8 mouse cellular contexts compared by ENCODE assay signal in genomic region chr6:88639921-88640320, GRCm38 (mm10). TPM values are rescaled to one million over a fixed set of nuclear protein-coding genes. Genes with fewer than 3 reads are reported as not detected.
A peak's percentile ranks its signal among the peaks of the same experiment; 100 is the strongest.
DNase-seq lines count a peak whose midpoint lies in the region; ATAC-seq and TF ChIP-seq lines count a peak whose summit lies in the region.

No protein-coding gene starts in this region.

- no peak for ATAC-seq in limb, embryonic 11.5 days (ENCODE audit: insufficient number of reproducible peaks, low FRiP score, low TSS enrichment, low read depth)
- peak; percentile 91 for ATAC-seq in forebrain, postnatal 0 days
- ATAC-seq in kidney, embryonic 16.5 days (ENCODE audit: low FRiP score, low TSS enrichment), result no peak
- no peak for ATAC-seq in liver, embryonic 15.5 days (ENCODE audit: insufficient read depth)
- ATAC-seq in monocyte, adult 5-6 weeks (replicated peaks; ENCODE audit: insufficient number of reproducible peaks, low FRiP score, low TSS enrichment, poor library complexity, severe bottlenecking), result no peak

- H3K36me3 ChIP-seq in limb, embryonic 11.5 days (ENCODE audit: control insufficient read depth, insufficient read depth, low read length), result no peaks in the 10 kb centered on the region
- H3K36me3 ChIP-seq in limb, embryonic 10.5 days, result no peaks in the 10 kb centered on the region
- H3K36me3 ChIP-seq in forebrain, postnatal 0 days (ENCODE audit: insufficient read depth), result no peaks in the 10 kb centered on the region
- H3K36me3 ChIP-seq in kidney, embryonic 16.5 days (ENCODE audit: insufficient read depth, low read length), result no peaks in the 10 kb centered on the region
- H3K36me3 ChIP-seq in liver, embryonic 15.5 days (replicated peaks), result no peaks in the 10 kb centered on the region
- H3K36me3 ChIP-seq in small intestine, adult 2 months (ENCODE audit: control insufficient read depth, insufficient read depth, low read length), result no peaks in the 10 kb centered on the region

- H3K27ac ChIP-seq in limb, embryonic 11.5 days (replicated peaks; ENCODE audit: low read depth, low read length), result no peak overlapping the region
- H3K27ac ChIP-seq in limb, embryonic 10.5 days, result no peak overlapping the region
- H3K27ac ChIP-seq in forebrain, postnatal 0 days (ENCODE audit: low read depth, low read length), result 0 out of 2 replicates have a peak overlapping the region, but pooled peaks have one; percentile 9
- H3K27ac ChIP-seq in kidney, embryonic 16.5 days (ENCODE audit: low read length), result no peak overlapping the region
- peak overlapping the region; percentile 57 for H3K27ac ChIP-seq in liver, embryonic 15.5 days (replicated peaks)
- no peak overlapping the region for H3K27ac ChIP-seq in small intestine, adult 2 months (ENCODE audit: insufficient read depth, low read depth, low read length)

- H3K4me2 ChIP-seq in limb, embryonic 11.5 days (ENCODE audit: low read depth, severe bottlenecking), result 0 out of 2 replicates have a peak overlapping the region, but pooled peaks have one; percentile 2
- peak overlapping the region; percentile 22 for H3K4me2 ChIP-seq in forebrain, postnatal 0 days (ENCODE audit: low read depth)
- peak overlapping the region; percentile 31; the same call in 1 of the 2 replicates for H3K4me2 ChIP-seq in kidney, embryonic 16.5 days (replicated peaks; ENCODE audit: low read depth, low read length)
- H3K4me2 ChIP-seq in liver, embryonic 15.5 days, result peak overlapping the region; percentile 52

- 0 out of 2 replicates have a peak, but pooled peaks cover 3% of the 10 kb centered on the region for H3K4me1 ChIP-seq in limb, embryonic 11.5 days (ENCODE audit: control insufficient read depth, insufficient read depth, low read length)
- H3K4me1 ChIP-seq in limb, embryonic 10.5 days, result peaks cover 11% of the 10 kb centered on the region
- peaks cover 7% of the 10 kb centered on the region; the same call in 1 of the 2 replicates for H3K4me1 ChIP-seq in forebrain, postnatal 0 days (ENCODE audit: insufficient read depth)
- 0 out of 2 replicates have a peak, but pooled peaks cover 14% of the 10 kb centered on the region for H3K4me1 ChIP-seq in kidney, embryonic 16.5 days (ENCODE audit: insufficient read depth, low read length)
- H3K4me1 ChIP-seq in liver, embryonic 15.5 days (replicated peaks), result peaks cover 62% of the 10 kb centered on the region
- no peaks in the 10 kb centered on the region for H3K4me1 ChIP-seq in small intestine, adult 2 months (ENCODE audit: control insufficient read depth, insufficient read depth, insufficient read length, low read length)

- H3K4me3 ChIP-seq in limb, embryonic 11.5 days (ENCODE audit: low read depth, low read length), result no peak overlapping the region
- H3K4me3 ChIP-seq in limb, embryonic 10.5 days, result no peak overlapping the region; the same call in 1 of the 2 replicates
- H3K4me3 ChIP-seq in forebrain, postnatal 0 days (ENCODE audit: low read depth, low read length), result no peak overlapping the region
- no peak overlapping the region for H3K4me3 ChIP-seq in kidney, embryonic 16.5 days (ENCODE audit: low read length)
- H3K4me3 ChIP-seq in liver, embryonic 15.5 days (replicated peaks), result 0 out of 2 replicates have a peak overlapping the region, but pooled peaks have one; percentile 3
- no peak overlapping the region for H3K4me3 ChIP-seq in small intestine, adult 2 months (ENCODE audit: low read depth, low read length)

- no peaks in the 10 kb centered on the region for H3K27me3 ChIP-seq in limb, embryonic 11.5 days (ENCODE audit: control insufficient read depth, insufficient read depth, low read length)
- H3K27me3 ChIP-seq in limb, embryonic 10.5 days (ENCODE audit: low read depth, poor library complexity, severe bottlenecking), result 0 out of 2 replicates have a peak, but pooled peaks cover 8% of the 10 kb centered on the region
- H3K27me3 ChIP-seq in forebrain, postnatal 0 days (ENCODE audit: insufficient read depth, low read length), result no peaks in the 10 kb centered on the region
- no peaks in the 10 kb centered on the region for H3K27me3 ChIP-seq in kidney, embryonic 16.5 days (ENCODE audit: insufficient read depth, low read length)
- H3K27me3 ChIP-seq in liver, embryonic 15.5 days, result no peaks in the 10 kb centered on the region
- H3K27me3 ChIP-seq in small intestine, adult 2 months (ENCODE audit: control insufficient read depth, insufficient read depth, low read length), result 0 out of 2 replicates have a peak, but pooled peaks cover 3% of the 10 kb centered on the region

- no peak for DNase-seq in limb, embryonic 11.5 days (ENCODE audit: low spot score)
- no peak for DNase-seq in limb, embryonic 10.5 days (ENCODE audit: low spot score)
- DNase-seq in forebrain, postnatal 0 days, result peak; percentile 78
- DNase-seq in gastrocnemius, postnatal 14 days, result no peak

- 4% methylated on average over 9 of the region's 9 CpGs for WGBS in limb, embryonic 11.5 days
- 3% methylated on average over 9 of the region's 9 CpGs for WGBS in limb, embryonic 10.5 days
- WGBS in forebrain, postnatal 0 days, result 1% methylated on average over 9 of the region's 9 CpGs
- 5% methylated on average over 9 of the region's 9 CpGs for WGBS in kidney, embryonic 16.5 days
- WGBS in liver, embryonic 15.5 days (ENCODE audit: insufficient replicate concordance), result 8% methylated on average over 9 of the region's 9 CpGs
- WGBS in small intestine, adult 2 months, result 19% methylated on average over 9 of the region's 9 CpGs

- H3K9ac ChIP-seq in limb, embryonic 11.5 days (ENCODE audit: low read length), result 0 out of 2 replicates have a peak overlapping the region, but pooled peaks have one; percentile 17
- H3K9ac ChIP-seq in forebrain, postnatal 0 days, result peak overlapping the region; percentile 23; the same call in 1 of the 2 replicates
- no peak overlapping the region for H3K9ac ChIP-seq in kidney, embryonic 16.5 days (replicated peaks; ENCODE audit: low read length)
- H3K9ac ChIP-seq in liver, embryonic 15.5 days, result 0 out of 2 replicates have a peak overlapping the region, but pooled peaks have one; percentile 16

- TF ChIP-seq CTCF in forebrain, postnatal 0 days (IDR thresholded peaks at IDR 0.05; ENCODE audit: low read depth), result peak; percentile 63
- peak; percentile 22; the same call in 1 of the 2 replicates for TF ChIP-seq CTCF in small intestine, adult 2 months (IDR thresholded peaks at IDR 0.05; ENCODE audit: extremely low read depth, insufficient read length, insufficient replicate concordance, low read depth, low read length)

- H3K9me3 ChIP-seq in limb, embryonic 11.5 days (ENCODE audit: control insufficient read depth, low read length), result no peaks in the 10 kb centered on the region
- no peaks in the 10 kb centered on the region for H3K9me3 ChIP-seq in limb, embryonic 10.5 days (replicated peaks)
- no peaks in the 10 kb centered on the region for H3K9me3 ChIP-seq in forebrain, postnatal 0 days (ENCODE audit: low read length)
- H3K9me3 ChIP-seq in kidney, embryonic 16.5 days (ENCODE audit: low read length), result peaks cover 10% of the 10 kb centered on the region
- 0 out of 2 replicates have a peak, but pooled peaks cover 8% of the 10 kb centered on the region for H3K9me3 ChIP-seq in liver, embryonic 15.5 days (replicated peaks)

- TF ChIP-seq POLR2A in small intestine, adult 2 months (IDR thresholded peaks at IDR 0.05; ENCODE audit: low read depth, low read length), result no peak

- intact Hi-C loops in gastrocnemius, postnatal 14 days (cut with DNase I; ENCODE audit: low total_unique reads), result no loop called here

RNA-seq across cellular contexts. Expression of gene Kbtbd12, which starts 2.2 kb away (rescaled TPM):
- not detected in 2 replicates for polyA plus RNA-seq in limb, embryonic 11.5 days (2014; fragmentation: Nextera tagmentation; extraction: Ambion mirVana)
- polyA plus RNA-seq in limb, embryonic 10.5 days (2016; fragmentation: Nextera tagmentation; extraction: Ambion mirVana), result 0.21 TPM in 1 of 2 replicates, not detected in the other
- 0.08 and 0.29 TPM in 2 replicates for total RNA-seq in forebrain, postnatal 0 days (2014; rRNA removed)
- 0.14 and 0.24 TPM in 2 replicates for polyA plus RNA-seq in forebrain, postnatal 0 days (2015; fragmentation: Nextera tagmentation; extraction: Ambion mirVana)
- polyA plus RNA-seq in kidney, embryonic 16.5 days (2015; fragmentation: Nextera tagmentation; extraction: Ambion mirVana), result 0.84 TPM in 1 of 2 replicates, not detected in the other
- 0.82 and 1.5 TPM in 2 replicates for polyA plus RNA-seq in liver, embryonic 15.5 days (2015; fragmentation: Nextera tagmentation; extraction: Ambion mirVana)
- polyA plus RNA-seq in small intestine, adult 2 months (2012; rRNA removed), result 0.05 and 0.06 TPM in 2 replicates
- total RNA-seq in monocyte, adult 5-6 weeks (2017), result not detected in 3 replicates
- 10 to 100 TPM; 42.3 to 44.3 TPM for total RNA-seq in gastrocnemius, postnatal 14 days (2021)

Comparison
In these comparisons a context has a peak if more than half of its experiments do, and no peak if none do; other contexts are left out.
1. H3K27ac ChIP-seq: peak in forebrain, postnatal 0 days (single experiment) and liver, embryonic 15.5 days (single experiment); none in limb, embryonic 11.5 days (single experiment), limb, embryonic 10.5 days (single experiment), kidney, embryonic 16.5 days (single experiment) and small intestine, adult 2 months (single experiment).
2. H3K4me2 ChIP-seq: peak in every context shown above with its lines; median percentile 52 in liver, embryonic 15.5 days; 31 in kidney, embryonic 16.5 days; 22 in forebrain, postnatal 0 days; 2 in limb, embryonic 11.5 days.